Mouse (Mus musculus): Measurements from ENCODE around the gene Krt36.

Gene Krt36

DNA sequence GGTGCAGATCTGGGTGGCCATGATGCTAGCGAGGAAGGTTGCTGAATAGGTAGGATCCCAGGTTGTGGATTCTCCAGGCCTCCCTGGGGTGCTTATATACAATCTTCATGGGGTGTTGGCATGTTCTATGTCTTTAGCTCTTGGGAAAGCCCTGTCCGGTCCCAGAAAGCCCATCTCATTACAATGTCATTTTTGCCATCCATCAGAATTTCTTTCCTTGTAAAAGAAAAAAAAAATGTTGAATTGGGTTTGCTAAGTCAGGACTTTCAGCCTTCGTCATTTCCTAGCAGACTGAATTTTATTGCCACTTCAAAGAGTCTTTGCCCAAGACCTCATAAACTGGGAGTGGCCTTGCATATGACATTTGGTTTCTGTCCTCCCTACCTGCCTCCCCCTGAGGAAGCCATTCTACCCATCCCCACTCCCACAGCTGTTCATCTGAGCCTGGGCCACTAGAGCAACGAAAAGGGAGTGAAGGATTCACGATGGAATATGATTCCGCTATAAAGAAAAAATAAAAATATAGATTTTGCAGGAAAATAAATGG is at the start of gene Krt36:
Gene Krt36 (minus strand): TSS at position 51 of the 547 bp plus-strand sequence.
- no peak for DNase-seq

DNA sequence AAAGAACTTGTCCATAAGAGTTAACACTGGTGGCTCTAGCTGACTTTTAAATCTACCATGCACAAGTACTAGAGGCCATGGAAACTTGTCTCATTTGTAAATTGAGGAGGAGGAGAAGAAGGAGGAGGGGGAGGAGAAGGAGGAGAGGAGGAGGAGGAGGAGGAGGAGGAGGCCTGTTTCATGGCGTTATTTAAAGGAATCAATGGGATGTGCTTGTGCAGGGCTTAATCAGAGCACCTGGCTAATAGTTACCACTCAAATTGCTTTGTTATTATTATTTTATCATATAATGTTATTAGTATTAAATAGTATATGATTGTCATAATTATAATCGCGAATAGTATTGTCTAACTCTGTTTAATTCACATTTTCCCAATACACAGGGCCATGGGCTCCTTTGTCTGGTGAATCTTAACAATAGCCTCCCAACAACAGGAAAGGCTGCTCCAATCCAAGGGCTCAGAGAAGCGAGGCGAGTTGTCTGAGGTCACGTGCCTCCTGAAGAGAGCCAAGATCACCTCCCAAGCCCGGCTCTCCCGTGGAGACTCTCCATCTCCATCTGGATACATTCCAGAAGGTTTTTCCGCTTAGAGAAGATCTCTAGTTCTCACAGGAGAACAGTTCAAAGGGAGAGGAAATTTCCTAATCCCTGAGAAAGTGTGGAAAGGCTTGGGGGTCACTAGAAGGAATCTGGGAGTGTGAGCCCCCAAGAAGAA is 43.3 kb upstream of the Krt36 start, which contains the start of gene Krt19:
Gene Krt19 (minus strand): TSS at position 51 of the 716 bp plus-strand sequence.
- no peak for DNase-seq

DNA sequence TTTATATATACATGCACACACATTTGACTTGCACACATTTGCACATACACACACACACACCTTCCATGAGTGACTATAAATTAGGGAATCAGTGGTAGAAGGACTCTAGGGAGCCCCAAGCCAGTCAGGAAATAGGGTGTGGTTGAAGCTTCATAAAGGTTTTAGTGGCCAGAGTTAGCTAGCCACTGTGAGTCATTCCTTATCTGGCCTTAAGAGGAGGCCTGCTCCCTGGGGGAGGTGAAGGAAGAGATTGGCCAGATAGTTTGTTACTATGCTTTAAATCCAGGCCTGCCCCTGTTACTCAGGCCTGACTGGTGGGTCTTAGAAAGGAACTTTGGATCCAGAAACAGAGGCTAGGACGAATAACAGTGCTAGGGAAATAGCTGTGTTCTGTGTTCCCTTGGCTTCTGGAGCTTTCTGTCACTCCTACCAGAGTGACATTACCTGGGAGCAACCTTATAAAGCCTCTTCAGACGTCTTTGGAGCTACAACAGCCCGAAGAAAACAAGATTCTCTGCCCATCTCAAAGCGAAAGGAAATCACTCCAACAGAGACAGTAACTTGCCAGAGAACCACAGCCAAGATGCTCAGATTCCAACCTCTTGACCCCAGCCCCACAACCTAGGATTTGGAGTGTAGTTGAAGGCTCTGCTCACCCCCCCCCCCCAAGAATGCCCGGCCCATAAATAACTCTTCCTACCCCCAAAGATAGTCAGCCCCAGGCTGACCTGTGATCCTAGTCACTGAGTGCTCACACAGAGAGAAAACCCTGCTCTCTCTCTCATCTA is 42.3 kb upstream of the Krt36 start:
- no peak for DNase-seq

GRCm38 (mm10) chr11:100145858-100146560 is 40.6 kb upstream of the Krt36 start:
- DNase-seq, result no peak

DNA sequence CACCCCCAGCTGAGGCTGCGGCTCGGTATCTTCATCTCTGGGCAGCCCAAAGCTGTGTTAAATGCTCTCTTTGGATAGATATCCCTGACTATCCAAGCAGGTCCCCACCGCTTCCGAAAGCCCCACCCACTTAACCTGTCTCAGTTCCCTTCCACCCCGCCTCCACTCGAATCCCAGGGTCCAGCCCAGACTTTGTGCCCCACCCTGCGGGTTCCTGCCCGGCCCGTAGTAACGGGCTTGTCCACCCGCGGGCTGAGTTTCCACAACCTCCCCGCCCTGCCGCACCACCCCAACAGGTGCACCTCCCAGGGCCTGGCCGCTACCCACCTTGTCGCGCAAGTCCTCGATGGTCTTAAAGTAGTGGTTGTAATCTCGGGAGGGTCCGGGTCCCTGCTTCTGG is 39.7 kb upstream of the Krt36 start:
- no peak for DNase-seq

- no peak for DNase-seq
Measured at GRCm38 (mm10) chr11:100140966-100141365, 35.5 kb upstream of the Krt36 start.

DNA sequence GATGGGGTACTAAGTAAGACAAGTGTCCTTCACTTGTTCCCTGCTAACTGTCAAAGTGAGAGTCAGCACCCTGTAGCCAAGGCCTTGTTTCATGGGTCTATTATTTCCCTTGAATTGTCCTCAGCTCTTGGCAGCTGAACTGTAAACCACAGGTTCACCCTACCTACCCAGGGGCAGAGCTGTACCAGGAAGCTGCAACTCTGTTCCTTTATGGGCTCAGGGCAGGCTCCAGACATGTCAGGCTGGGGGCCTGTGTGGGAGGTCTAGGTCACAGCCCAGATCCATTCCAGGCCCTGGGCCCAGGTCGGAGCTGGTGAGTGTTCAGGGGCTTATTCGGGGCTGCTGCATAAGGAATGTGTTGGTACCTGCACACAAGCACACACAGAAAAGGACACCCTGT is 34.0 kb upstream of the Krt36 start:
- no peak for DNase-seq

DNA sequence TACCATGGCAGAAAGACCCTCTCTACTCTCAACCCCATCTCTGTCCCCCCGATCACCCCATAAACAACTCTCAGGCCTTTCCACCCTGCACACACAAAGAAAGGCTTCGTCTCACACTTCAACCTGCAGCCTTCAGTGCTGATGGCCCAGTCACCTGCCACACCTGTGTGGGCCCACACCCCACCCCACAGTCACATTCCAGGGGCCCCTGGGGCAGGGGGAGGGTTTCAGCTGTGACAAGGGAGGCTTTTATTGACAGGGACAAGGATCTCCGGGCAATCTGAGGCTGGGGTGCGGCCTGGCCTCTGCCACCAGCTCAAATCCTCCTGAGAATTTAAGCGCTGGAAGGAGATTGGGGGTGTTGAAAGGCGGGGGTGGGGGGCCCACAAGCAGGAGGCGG is 33.4 kb upstream of the Krt36 start:
- DNase-seq, result no peak

DNA sequence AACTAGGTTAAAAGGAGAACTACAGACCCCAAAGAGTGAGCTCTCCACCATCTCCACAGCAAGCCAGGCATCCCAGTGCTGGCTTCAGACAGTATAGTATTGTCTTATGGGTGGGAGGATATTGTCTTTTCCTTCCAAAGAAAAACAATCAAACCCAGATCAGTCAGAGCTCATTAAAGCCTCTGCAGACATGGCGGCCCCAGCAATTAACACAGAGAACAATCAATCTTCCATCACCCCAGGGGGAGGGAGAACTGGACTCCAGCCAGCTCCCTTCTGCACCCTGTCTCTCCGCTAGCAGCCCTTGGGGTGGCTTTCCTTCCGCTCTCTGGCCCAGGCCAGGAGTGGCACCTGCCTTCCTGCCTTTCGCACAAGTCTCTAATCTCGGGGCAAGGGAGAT is 32.3 kb upstream of the Krt36 start:
- no peak for DNase-seq

- DNase-seq, result no peak
Measured at GRCm38 (mm10) chr11:100136559-100136958, 31.1 kb upstream of the Krt36 start.

- no peak for DNase-seq
Measured at GRCm38 (mm10) chr11:100135731-100136130, 30.3 kb upstream of the Krt36 start, which contains the start of gene Krt15. Gene Krt15, minus strand, starts transcription at chr11:100135928.

GRCm38 (mm10) chr11:100124901-100125300 is 19.5 kb upstream of the Krt36 start:
- no peak for DNase-seq

DNA sequence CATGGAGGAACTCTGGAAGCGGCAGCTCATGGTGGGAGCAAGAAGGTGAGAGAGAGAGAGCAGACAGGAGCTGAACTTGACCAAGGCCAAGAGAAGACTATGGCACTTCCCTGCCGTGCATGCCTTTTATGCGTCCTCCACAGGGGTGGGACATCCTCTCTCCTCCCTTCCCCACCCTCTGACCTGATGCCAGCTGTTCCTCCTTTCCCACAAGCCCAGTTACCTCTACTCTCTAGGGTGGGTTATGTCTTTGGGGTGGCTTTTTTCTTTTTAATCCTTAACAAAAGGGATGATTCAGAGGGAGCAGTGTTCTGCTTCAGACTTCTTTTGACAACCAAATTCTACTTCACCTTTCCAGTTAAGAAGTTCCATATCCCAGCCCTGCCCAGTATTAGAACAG is 16.0 kb upstream of the Krt36 start, which contains the start of gene Krt13:
Gene Krt13 (minus strand): TSS at position 101 of the 400 bp plus-strand sequence.
- no peak for DNase-seq

- no peak for DNase-seq
Measured at GRCm38 (mm10) chr11:100120331-100120730, 14.9 kb upstream of the Krt36 start.

GRCm38 (mm10) chr11:100113742-100114029 is 8.3 kb upstream of the Krt36 start:
- no peak for DNase-seq

GRCm38 (mm10) chr11:100112935-100113741 is 7.7 kb upstream of the Krt36 start:
- DNase-seq, result no peak

DNA sequence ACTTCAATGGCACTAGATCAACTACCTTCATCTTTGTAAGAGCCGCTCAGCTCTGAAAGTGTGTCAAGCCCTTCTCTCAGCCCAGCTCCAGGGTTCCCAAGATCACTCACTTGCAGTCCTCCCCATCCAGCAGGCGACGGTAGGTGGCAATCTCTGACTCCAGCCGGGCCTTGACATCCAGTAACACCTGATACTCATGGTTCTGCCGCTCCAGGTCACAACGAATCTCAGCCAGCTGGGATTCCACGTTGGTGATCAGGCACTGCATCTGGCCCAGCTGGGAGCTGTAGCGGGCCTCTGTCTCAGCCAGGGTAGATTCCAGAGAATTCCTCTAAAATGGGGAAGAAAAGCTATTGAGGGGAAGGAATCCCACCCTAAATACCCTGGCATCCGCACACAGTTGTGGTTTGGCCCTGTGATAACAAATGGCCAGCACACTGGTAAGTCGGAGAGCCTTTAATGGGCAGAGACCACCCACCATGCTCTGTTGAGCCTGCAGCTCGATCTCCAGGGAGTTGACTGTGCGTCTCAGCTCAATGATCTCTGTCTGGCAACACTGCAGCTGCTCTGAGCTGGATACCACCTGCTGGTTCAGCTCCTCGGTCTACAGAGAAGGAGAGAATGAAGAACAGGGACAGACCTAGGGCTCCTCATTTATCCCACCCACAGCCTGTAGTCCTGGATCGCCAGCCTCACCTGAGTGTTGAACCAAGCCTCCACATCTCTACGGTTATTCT is 2.6 kb downstream of the Krt36 start:
- no peak for DNase-seq

DNA sequence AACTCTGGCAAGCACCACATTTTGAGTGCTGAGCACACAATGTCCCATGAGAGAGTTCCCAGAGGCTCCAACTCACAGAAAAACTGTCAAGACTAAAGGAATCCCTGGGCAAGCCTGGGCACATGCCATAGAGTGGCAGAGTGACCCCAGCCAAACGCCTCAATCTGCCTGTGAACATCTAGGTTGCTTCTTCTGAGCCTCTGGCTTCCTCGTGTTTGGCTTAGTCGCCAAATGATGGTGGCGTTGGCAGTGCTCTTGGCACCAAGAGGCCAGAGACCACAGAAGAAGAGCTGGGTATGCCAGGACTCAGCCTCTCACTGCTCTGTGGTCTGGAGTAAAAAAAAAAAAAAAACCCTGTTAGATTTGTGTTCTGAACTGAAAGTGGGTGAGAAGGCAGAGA is 5.0 kb downstream of the Krt36 start:
- DNase-seq, result no peak

- no peak for DNase-seq
Measured at GRCm38 (mm10) chr11:100097819-100098218, 7.6 kb downstream of the Krt36 start.

DNA sequence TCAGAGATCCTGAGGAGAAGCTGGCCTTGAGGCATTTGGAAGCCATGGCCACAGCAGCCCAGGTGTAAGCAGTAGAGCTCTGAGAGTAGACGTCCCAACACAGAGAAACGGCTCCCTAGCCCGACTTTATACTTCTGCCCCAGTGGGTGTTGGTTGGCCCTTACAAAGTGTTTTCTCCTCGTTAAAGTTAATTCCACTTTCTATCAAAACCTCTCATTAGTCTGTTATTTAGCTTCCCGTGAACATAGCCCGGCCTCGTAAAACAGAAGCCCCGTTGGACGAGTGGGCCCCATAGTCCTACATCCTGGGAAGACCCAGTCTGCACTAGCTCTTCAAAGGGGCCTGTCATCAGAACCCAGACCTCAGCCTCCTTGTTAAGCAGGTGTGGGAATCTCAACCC is 9.3 kb downstream of the Krt36 start, which contains the start of gene Krt35:
Gene Krt35 (minus strand): TSS at position 101 of the 400 bp plus-strand sequence.
- no peak for DNase-seq

DNA sequence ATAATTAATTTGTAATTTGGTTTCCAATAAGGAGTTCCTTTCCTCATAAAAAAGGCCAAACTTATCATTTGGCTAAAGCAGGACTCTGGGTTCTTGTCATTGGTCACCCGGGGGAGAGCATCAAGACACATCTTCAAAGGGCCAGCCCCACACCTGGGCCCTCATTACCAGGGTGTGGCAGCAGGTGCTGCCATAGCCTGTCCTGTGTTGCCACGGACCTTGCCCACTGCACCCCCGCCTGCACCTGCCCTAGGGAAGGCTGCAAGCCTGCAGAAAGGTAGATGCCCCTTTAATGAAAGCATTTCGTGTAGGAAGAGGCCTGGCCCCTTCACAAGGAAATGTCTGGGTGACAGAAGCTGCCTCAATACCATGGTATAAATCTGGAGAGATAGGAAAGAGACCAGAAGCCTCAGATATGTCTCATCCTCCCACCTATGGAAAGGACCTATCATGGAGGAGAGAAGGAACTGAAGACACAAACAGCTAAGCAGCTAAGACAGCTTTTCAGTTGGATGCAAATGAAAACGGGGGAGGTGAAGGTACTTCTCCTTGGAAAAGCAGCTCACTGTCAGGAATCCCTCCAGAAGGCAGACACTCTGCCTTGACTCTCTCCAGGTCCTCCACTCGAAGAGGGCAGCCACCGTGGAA is 16.9 kb downstream of the Krt36 start:
- no peak for DNase-seq

Measured in thymus, postnatal 14 days (tissue).